Mouse (Mus musculus): ENCODE data around the gene Rreb1. TPM values are rescaled to one million over a fixed set of nuclear protein-coding genes. Genes with fewer than 3 reads are reported as not detected.

Rreb1 gene
- polyA plus RNA-seq (2021), result 21.1 TPM

DNA sequence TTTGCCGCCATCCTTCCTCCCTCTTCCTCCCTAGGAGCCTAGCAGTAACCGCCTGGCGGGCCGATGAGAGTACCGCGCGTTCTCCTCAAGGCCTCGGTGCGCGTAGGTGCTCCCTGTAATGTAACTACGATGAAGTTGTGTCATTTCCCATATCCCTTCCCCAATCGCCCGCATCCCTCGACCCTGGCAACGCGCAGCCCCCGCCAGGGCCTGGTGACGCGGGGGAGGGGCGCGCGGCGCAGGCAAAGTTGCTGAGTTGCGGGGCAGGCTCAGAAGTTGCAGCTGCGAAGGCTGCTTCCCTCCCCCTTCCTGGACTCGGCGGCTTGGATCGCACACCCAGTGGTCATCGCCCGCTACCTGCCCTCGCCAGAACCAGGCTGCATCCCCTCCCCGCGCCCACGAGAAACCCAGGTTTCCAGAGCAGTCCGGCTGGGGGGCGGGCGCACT lies at the start of gene Rreb1:
Gene Rreb1, plus strand, starts transcription at position 254 of the 447 bp plus-strand sequence.
- POLR2A ChIA-PET, result no interaction called here
- CTCF ChIA-PET, result no interaction called here
- no peak for TF ChIP-seq CTCF (IDR thresholded peaks at IDR 0.05)
- H3K27me3 ChIP-seq, result no peaks in the 10 kb centered on the region
- in situ Hi-C loops (cut with MboI; ENCODE audit: low pct_unique_long_range_greater_than_20kb), result no loop called here
- DNase-seq (ENCODE audit: low read depth, low spot score), result no peak
- no peak for ATAC-seq

DNA sequence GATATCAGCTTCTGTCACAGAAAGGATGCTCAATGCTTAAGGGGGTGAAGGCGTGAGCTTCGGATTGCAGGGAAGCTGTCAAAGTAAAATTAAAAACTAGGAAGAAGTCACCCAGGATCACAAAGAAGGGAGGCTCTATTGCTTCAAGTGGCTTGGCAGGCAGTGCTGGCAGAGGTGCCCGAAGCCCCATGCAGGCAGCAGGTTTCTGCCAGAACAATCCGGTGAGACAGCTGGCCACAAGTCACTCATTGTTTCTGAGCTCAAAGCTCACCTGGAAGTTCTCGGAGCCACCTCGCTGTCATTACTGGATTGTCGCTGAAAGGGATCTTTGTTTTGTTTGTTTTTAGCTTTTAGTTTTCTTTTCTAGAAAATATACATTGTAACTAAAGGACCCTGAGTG lies 49.6 kb upstream of the Rreb1 start:
- no peak for TF ChIP-seq CTCF (IDR thresholded peaks at IDR 0.05)
- ChIA-PET POLR2A (no interaction called here), CTCF (interaction anchor here (0.6 kb wide), 1 partner anchor 46 kb away, joined by 3 read pairs; no protein-coding TSS in a partner anchor)
- no peak for DNase-seq (ENCODE audit: low read depth, low spot score)
- no peaks in the 10 kb centered on the region for H3K27me3 ChIP-seq
- ATAC-seq, result no peak
- in situ Hi-C loops (cut with MboI; ENCODE audit: low pct_unique_long_range_greater_than_20kb), result no loop called here

DNA sequence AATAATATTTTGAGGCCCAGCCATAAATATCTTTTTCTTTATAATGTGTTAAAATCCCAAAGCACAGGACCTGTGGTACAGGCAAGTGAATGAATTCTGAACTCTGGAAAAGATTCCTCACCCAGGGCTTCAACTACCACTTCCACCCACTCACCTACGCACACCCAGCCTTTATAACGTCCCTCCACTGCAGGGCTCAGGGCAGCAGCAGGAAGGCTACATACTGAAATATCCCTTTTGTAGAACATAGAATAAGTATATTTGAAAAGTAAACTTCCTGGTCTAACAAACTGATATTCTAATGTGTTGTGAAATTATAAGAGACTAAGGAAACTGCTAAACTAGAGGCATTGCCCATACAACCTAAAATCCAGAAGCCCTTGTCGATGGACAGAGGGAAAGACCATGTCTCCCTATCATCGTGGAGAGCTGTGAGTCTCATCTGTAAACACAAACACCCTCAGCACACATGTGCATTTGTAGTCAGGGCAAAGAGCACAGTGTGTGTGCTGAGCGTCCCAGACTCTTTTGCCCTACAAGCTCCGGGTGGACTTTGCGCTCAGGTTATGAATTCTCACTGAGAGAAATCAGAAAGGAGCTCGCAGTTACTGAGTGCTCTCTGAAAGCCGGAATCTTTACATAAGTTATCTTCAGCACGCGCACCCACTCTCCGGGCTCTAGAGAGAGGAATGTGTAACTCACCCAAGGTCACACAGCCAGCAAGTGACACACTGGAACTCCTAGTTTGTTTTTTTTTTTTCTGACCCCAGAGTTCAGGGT lies 46.1 kb upstream of the Rreb1 start:
- ATAC-seq (no peak), DNase-seq (ENCODE audit: low read depth, low spot score) (no peak)
- no peaks in the 10 kb centered on the region for H3K27me3 ChIP-seq
- TF ChIP-seq CTCF (IDR thresholded peaks at IDR 0.05), result no peak
- in situ Hi-C loops (cut with MboI; ENCODE audit: low pct_unique_long_range_greater_than_20kb), result no loop called here
- POLR2A ChIA-PET, result no interaction called here
- CTCF ChIA-PET, result no interaction called here

DNA sequence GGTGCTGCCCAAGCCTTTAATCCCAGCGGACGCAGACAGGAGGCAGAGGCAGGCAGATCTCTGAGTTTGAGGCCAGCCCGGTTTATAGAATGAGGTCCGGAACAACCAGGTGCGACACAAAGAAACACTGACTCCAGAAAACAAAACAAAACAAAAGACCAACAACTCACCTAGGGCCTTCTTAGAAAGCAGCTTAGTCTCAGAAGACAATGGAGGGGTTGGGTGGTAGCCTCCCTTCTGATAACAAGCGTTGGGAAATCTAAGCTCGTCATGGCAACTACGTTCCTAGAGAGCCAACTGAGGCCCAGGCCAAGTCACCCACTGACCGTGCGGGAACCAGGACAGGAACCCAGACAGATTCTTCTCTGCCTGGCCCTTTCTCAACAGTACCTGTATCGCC lies 43.7 kb upstream of the Rreb1 start:
- ATAC-seq (no peak), DNase-seq (ENCODE audit: low read depth, low spot score) (no peak)
- CTCF ChIA-PET, result interaction anchor here (1.0 kb wide), 1 partner anchor 9 kb away, joined by 3 read pairs; no protein-coding TSS in a partner anchor
- POLR2A ChIA-PET, result no interaction called here
- no peaks in the 10 kb centered on the region for H3K27me3 ChIP-seq
- in situ Hi-C loops (cut with MboI; ENCODE audit: low pct_unique_long_range_greater_than_20kb), result no loop called here
- no peak for TF ChIP-seq CTCF (IDR thresholded peaks at IDR 0.05)

DNA sequence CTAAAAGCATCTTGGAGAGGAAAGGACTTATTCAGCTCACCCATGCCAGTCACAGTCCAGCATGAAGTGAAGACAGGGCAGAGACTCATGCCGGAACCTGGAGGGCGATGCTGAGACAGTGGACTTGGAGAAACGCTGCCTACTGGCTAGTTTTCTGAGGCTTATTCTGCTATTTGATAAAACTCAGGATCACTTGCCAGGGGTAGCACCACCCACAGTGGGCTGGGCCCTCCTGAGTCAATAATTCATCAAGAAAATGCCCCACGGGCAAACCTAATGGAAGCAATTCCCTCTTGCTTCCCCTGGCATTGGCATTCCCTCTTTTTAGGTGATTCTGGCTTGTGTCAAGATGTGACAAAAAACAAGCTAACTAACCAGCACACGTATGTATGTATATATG lies 38.1 kb upstream of the Rreb1 start:
- H3K27me3 ChIP-seq, result no peaks in the 10 kb centered on the region
- no peak for DNase-seq (ENCODE audit: low read depth, low spot score)
- ATAC-seq, result no peak
- POLR2A ChIA-PET, result no interaction called here
- TF ChIP-seq CTCF (IDR thresholded peaks at IDR 0.05), result no peak
- in situ Hi-C loops (cut with MboI; ENCODE audit: low pct_unique_long_range_greater_than_20kb), result no loop called here
- CTCF ChIA-PET, result no interaction called here

DNA sequence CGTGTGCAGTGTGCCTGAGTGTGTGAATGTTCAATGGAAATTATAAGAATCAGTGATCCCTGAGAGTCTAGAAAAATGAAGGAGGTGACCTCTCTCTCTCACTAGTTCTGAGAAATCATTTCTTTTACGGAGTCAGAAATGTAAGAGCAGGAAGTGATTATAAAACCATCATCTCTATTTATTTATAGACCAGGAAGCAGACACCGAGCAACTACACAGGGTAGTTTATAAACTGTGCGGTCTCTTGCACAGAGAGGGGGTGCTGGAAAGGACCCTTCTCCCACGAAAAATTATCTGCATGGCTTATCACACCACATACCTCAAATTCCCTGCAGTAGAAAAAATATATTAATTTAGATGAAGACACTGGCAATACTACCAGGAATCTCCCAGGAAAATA lies 37.4 kb upstream of the Rreb1 start:
- DNase-seq (ENCODE audit: low read depth, low spot score) (no peak), ATAC-seq (no peak)
- ChIA-PET POLR2A (no interaction called here), CTCF (no interaction called here)
- TF ChIP-seq CTCF (IDR thresholded peaks at IDR 0.05), result no peak
- H3K27me3 ChIP-seq, result no peaks in the 10 kb centered on the region
- in situ Hi-C loops (cut with MboI; ENCODE audit: low pct_unique_long_range_greater_than_20kb), result no loop called here

DNA sequence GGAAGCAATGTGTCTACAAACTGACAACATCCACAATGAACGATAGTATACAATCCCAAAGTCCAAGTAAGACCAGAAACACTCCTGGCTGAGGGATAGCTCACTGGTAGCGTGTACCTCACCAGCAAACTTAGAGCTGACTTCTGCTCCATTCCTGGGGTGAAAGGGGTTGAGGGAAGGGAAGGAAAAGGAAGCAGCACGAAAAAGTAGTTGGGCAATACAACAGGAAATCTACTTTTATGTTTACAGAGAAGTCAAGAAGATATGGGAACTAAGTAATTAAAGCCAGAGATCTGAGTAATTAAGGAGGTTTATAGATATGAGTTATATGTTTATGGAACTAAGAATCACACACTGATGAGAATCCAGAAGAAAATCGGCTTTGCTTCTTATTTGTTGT lies 36.0 kb upstream of the Rreb1 start:
- no peak for TF ChIP-seq CTCF (IDR thresholded peaks at IDR 0.05)
- DNase-seq (ENCODE audit: low read depth, low spot score) (no peak), ATAC-seq (no peak)
- ChIA-PET POLR2A (interaction anchor here (0.7 kb wide), 1 partner anchor 170 kb away, joined by 6 read pairs; no protein-coding TSS in a partner anchor), CTCF (no interaction called here)
- in situ Hi-C loops (cut with MboI; ENCODE audit: low pct_unique_long_range_greater_than_20kb), result no loop called here
- H3K27me3 ChIP-seq, result no peaks in the 10 kb centered on the region

DNA sequence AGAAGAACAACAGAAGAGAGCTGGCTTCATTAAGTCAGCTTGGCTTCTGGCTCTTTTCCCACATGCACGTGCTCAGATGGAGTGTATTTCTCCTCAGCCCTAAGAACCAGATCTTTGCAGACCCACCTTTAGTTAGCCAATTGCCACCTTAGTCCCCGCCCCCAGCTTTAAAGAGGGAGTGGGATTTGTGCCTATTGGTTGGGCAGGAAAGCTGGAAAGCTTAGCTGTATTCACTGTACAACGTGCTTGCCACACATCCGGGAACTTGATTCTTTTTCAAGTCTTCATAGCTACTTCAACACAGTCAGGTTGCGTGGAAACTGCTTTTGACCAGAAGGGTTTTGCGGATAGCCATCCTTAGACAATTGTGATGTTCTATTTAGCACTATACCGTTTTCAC lies 30.7 kb upstream of the Rreb1 start:
- no peak for TF ChIP-seq CTCF (IDR thresholded peaks at IDR 0.05)
- POLR2A ChIA-PET, result no interaction called here
- CTCF ChIA-PET, result no interaction called here
- DNase-seq (ENCODE audit: low read depth, low spot score) (no peak), ATAC-seq (no peak)
- in situ Hi-C loops (cut with MboI; ENCODE audit: low pct_unique_long_range_greater_than_20kb), result no loop called here
- no peaks in the 10 kb centered on the region for H3K27me3 ChIP-seq

DNA sequence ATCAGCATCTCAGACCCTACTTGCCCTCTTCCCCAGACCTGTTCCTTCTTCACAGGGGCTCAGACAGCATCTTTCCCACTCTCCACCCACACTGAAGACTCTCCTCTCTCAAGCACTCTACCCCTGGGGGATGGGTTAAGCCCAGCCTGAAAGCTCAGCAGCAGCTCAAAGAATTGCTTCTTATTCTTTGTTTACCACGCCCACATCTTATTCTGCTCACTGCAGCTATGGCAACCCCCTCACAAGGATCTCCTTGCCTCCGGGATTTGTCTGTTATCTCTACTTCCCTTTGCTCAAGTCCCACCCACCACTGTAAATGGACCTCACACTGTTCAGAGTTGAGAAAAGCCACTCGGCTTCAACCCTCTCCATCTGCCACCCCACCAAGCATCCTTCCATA lies 28.7 kb upstream of the Rreb1 start:
- CTCF ChIA-PET, result no interaction called here
- in situ Hi-C loops (cut with MboI; ENCODE audit: low pct_unique_long_range_greater_than_20kb), result no loop called here
- no peak for ATAC-seq
- no peaks in the 10 kb centered on the region for H3K27me3 ChIP-seq
- POLR2A ChIA-PET, result no interaction called here
- DNase-seq (ENCODE audit: low read depth, low spot score), result no peak
- TF ChIP-seq CTCF (IDR thresholded peaks at IDR 0.05), result no peak

DNA sequence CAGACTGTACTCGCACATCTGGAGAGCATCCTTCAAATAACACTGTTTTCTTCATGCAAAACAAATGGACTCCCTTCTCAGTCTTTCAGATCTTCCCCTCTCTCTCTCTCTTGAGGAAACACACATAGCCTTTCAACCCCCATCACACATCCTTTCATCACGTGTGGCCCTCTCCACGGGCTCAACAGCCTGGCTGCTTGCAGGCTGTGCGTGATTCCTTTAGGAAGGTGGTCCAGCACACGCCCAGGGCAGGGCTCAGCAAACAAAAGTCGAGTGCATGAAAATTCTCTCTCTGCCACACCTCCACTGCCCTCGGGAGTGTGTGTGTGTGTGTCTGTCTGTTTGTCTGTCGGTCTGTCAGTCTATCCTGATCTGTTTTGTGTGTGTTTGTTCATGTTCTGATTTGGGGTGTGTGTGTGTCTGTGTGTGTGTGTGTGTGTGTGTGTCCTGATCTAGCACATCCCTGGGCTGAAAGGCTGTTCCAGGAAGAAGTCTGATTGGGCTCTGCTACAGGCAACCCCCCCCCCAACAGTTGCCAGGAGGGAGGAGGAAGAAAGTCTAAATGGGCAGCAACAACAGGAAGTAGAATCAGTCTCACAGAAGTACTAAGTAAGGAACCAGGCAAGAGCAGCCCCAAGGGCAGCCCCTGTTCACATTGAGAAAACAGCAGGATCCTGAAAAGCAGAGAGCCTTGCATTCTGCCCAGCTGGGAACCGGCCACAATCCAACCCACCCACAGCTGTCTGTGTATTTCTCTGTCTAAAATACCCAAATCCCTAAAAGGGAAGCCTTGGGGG lies 26.8 kb upstream of the Rreb1 start:
- in situ Hi-C loops (cut with MboI; ENCODE audit: low pct_unique_long_range_greater_than_20kb), result no loop called here
- POLR2A ChIA-PET, result no interaction called here
- CTCF ChIA-PET, result no interaction called here
- ATAC-seq (no peak), DNase-seq (ENCODE audit: low read depth, low spot score) (no peak)
- no peaks in the 10 kb centered on the region for H3K27me3 ChIP-seq
- no peak for TF ChIP-seq CTCF (IDR thresholded peaks at IDR 0.05)

DNA sequence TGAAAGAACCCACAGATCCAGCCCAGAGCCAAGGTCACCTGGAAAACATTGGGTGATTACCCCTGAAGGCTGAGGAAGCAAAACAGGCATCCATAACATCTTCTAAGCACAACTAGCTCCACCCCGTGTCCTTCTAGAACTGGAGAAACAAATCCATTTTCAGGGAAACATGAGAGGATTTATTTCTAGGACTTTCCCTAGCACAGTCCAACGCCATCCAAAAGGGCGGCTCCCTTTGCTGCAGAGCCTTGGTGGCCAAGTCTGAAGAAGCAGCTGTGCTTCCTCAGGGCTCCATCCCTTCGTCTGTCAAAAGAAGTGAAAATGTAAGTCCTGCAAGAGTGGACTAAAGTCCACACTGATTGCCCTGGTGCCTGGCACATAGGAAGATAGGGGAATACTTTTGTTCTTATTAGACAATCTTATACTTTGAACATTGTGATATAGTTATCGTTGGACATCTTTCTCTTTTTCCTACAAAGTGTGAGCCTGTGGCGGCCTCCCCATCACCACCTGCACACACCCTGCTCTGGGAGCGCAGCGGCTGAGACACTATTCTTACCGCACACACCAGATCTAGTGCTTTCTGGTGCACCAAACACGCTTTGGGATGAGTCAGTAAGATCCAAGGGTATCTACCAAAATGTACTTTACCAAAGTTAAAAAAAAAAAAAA lies 18.7 kb upstream of the Rreb1 start:
- in situ Hi-C loops (cut with MboI; ENCODE audit: low pct_unique_long_range_greater_than_20kb), result no loop called here
- ATAC-seq (no peak), DNase-seq (ENCODE audit: low read depth, low spot score) (no peak)
- H3K27me3 ChIP-seq, result no peaks in the 10 kb centered on the region
- CTCF ChIA-PET, result no interaction called here
- TF ChIP-seq CTCF (IDR thresholded peaks at IDR 0.05), result no peak
- POLR2A ChIA-PET, result no interaction called here
